Mouse (Mus musculus) embryonic facial prominence, embryonic 11.5 days (tissue): ENCODE measurements around the gene Clstn1. TPM values are rescaled to one million over a fixed set of nuclear protein-coding genes. Genes with fewer than 3 reads are reported as not detected.
A peak's percentile ranks its signal among the peaks of the same experiment; 100 is the strongest.

Experiments used
- ATAC-seq: fragments of 200-750 bp; cut with Nextera tagmentation; replicated peaks from 2 replicates; pipeline ENCODE4 v1.8.0; 2017; ENCODE audit warnings: low read depth; ENCODE audit not compliant: insufficient number of reproducible peaks, low FRiP score, low TSS enrichment
- DNase-seq: peaks from one replicate; pipeline ENCODE4 v3.0.0-alpha.2; 2015; ENCODE audit warnings: low spot score
- H3K27ac ChIP-seq: fragments of 300-500 bp; sonication (generic); replicated peaks from 2 replicates; pipeline ENCODE4 v1.5.1; 2014; ENCODE audit warnings: mild to moderate bottlenecking, low read depth, low read length, control low read depth
- H3K27me3 ChIP-seq: fragments of 300-500 bp; sonication (generic); 2 replicates; pipeline ENCODE4 v1.6.1; 2014; ENCODE audit warnings: mild to moderate bottlenecking, low read length, moderate library complexity, mixed read lengths; ENCODE audit not compliant: control insufficient read depth, insufficient read depth
- H3K36me3 ChIP-seq: fragments of 300-500 bp; sonication (generic); replicated peaks from 2 replicates; pipeline ENCODE4 v1.6.1; 2014; ENCODE audit warnings: low read depth, mild to moderate bottlenecking, low read length, moderate library complexity, mixed read lengths; ENCODE audit not compliant: control insufficient read depth, insufficient read depth
- H3K4me1 ChIP-seq: fragments of 300-500 bp; sonication (generic); 2 replicates; pipeline ENCODE4 v1.6.1; 2014; ENCODE audit warnings: low read length, mixed read lengths; ENCODE audit not compliant: control insufficient read depth, insufficient read depth
- H3K4me2 ChIP-seq: fragments of 300-500 bp; sonication (generic); 2 replicates; pipeline ENCODE4 v1.6.1; 2014; ENCODE audit warnings: low read depth, mild to moderate bottlenecking, control low read depth, low read length, moderate library complexity
- H3K4me3 ChIP-seq: fragments of 300-500 bp; sonication (generic); 2 replicates; pipeline ENCODE4 v1.5.1; 2014; ENCODE audit warnings: low read depth, low read length, control low read depth
- H3K9ac ChIP-seq: fragments of 300-500 bp; sonication (generic); replicated peaks from 2 replicates; pipeline ENCODE4 v1.6.1; 2014; ENCODE audit warnings: mild to moderate bottlenecking, control low read depth, low read length
- H3K9me3 ChIP-seq: fragments of 300-500 bp; sonication (generic); replicated peaks from 2 replicates; pipeline ENCODE4 v1.6.1; 2016; ENCODE audit warnings: mild to moderate bottlenecking, low read length, inconsistent platforms, mixed read lengths; ENCODE audit not compliant: control insufficient read depth
- WGBS: fragments of 180-500 bp; shearing (Covaris S2); extraction: QIAGEN DNeasy Blood & Tissue Kit; methylation state at CpG from one replicate; pipeline ENCODE4 v1.1.7; 2014; 5-methylcytosine and 5-hydroxymethylcytosine counted together
- polyA plus RNA-seq: library from polyadenylated mRNA; unstranded; fragments of >200 nt; fragmentation: Nextera tagmentation; extraction: Ambion mirVana; gene quantifications from 2 replicates; pipeline ENCODE4 v1.2.1, GENCODE M21; 2014

Gene Clstn1
- polyA plus RNA-seq, 1 experiment from 2014 or later, result 27.3 TPM

DNA sequence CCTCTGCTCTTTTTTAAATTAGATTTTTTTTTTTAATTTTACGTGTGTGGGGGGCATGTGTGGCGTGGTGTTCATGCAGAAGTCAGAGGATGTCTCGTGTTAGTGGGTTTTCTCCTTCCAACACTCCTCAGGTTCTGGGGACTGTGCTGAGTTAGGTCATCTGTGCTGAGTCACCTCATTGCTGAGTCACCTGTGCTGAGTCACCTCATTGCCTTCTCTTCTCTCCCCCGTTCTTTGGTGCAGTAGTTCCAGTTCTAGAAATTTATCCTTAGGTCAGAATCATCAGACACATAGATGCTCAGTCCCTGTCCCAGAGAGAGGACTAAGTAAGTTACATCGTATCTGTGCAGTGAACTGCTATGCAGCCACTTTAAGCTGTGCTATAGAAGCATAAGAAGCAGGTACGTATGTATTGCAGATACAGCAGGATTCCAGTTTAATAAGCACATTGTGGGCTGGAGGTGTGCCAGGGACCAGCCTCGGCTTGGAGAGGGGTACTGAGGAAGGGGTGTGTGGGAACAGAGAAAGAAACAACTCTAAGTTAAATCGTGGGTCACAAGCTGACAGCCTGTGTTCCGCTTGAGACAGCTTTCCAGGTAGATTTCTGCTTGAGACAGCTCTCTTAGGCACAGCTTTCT is 46.5 kb downstream of the Clstn1 start:
- no peaks in the 10 kb centered on the region for H3K27me3 ChIP-seq
- no peak overlapping the region for H3K27ac ChIP-seq
- DNase-seq (no peak), ATAC-seq (no peak)
- H3K36me3 ChIP-seq, result peaks cover 5% of the 10 kb centered on the region
- H3K4me2 ChIP-seq, result no peak overlapping the region
- H3K4me3 ChIP-seq, result no peak overlapping the region
- H3K9me3 ChIP-seq, result no peaks in the 10 kb centered on the region
- H3K4me1 ChIP-seq, result no peaks in the 10 kb centered on the region
- 87% methylated on average over 9 of the region's 9 CpGs for WGBS
- H3K9ac ChIP-seq, result no peak overlapping the region

DNA sequence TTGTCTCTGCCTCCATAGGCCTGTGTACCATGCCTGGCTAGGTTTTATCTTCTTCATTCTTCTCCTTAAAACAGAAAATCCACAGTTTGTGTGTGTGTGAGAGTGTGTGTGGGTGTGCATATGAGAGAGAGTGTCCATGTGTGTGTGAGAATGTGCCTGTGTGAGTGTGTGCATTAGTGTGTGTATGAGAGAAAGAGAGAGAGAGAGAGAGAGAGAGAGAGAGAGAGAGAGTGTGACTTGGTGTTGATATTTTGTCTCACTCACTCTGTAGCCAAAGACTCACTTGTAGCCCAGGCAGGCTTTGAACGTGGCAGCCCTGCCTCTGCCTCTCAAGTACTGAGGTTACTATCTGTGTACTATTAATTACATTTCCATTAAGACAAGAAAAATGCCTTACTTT is 47.9 kb downstream of the Clstn1 start:
- DNase-seq (no peak), ATAC-seq (no peak)
- no peaks in the 10 kb centered on the region for H3K27me3 ChIP-seq
- H3K36me3 ChIP-seq, result peaks cover 5% of the 10 kb centered on the region
- no peak overlapping the region for H3K9ac ChIP-seq
- H3K27ac ChIP-seq, result no peak overlapping the region
- H3K4me2 ChIP-seq, result no peak overlapping the region
- no peaks in the 10 kb centered on the region for H3K4me1 ChIP-seq
- H3K9me3 ChIP-seq, result no peaks in the 10 kb centered on the region
- H3K4me3 ChIP-seq, result no peak overlapping the region
- WGBS, result 88% methylated on average over 1 of the region's 1 CpGs

DNA sequence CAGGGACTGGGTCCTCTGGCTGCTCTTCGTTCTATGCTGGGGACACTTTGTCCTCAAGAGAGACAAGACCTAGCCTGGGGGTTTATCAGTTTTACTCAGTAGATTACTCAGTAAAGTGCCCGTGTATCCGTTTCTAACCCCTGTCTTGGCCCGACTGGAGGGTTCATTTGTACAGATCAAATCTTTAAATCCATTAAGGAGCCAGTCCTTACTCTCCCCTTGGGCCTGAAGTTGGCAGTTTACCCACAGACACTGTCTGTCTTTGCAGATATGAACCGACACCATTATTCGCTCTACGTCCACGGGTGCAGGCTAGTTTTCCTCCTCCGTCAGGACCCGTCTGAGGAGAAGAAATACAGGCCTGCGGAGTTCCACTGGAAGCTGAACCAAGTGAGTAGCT is 48.7 kb downstream of the Clstn1 start:
- Histone ChIP-seq H3K36me3 (peaks cover 5% of the 10 kb centered on the region), H3K4me2 (no peak overlapping the region), H3K9ac (no peak overlapping the region), H3K27me3 (no peaks in the 10 kb centered on the region), H3K4me1 (no peaks in the 10 kb centered on the region), H3K4me3 (no peak overlapping the region), H3K27ac (no peak overlapping the region), H3K9me3 (no peaks in the 10 kb centered on the region)
- no peak for DNase-seq
- ATAC-seq, result no peak
- 94% methylated on average over 11 of the region's 11 CpGs for WGBS

DNA sequence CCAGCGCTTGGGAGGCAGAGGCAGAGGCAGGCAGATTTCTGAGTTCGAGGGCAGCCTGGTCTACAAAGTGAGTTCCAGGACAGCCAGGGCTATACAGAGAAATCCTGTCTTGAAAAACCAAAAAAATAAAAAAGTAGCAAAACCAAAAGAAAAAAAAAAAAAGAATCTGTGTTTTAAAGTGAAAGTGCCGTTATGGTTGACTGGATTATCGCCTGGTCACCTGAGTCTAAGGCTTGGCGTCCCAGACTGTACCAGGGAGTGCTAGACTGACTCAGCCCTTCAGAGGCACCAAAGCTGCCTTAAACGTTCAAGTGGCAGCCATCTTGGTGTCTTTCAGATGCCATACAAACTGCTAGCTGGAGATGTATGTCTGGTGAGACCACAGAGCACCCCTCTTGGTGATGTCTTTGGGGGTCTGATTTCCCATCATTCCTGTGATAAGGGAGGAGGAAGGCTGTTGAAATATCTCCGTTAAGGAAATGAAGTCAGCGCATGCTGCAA is 49.7 kb downstream of the Clstn1 start:
- WGBS, result 92% methylated on average over 8 of the region's 8 CpGs
- H3K36me3 ChIP-seq, result peaks cover 5% of the 10 kb centered on the region
- no peak for DNase-seq

DNA sequence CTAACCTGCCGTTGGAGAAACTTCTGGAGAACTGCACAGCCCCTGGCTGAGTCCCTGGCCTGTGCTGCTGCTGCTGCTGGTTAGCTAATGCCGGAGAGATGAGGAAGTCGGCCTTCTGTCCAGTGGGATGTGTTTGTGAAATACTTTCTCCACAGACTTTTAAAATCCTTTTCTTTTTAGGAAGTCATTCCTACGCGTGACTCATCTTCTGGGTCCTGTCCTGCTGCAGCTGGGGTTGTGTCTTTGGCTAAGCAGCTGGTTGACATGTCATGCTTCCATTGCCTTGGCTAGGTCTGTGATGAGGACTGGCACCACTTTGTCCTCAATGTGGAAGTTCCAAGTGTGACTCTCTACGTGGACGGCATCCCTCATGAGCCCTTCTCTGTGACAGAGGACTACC is 51.7 kb downstream of the Clstn1 start:
- no peak overlapping the region for H3K4me2 ChIP-seq
- H3K27ac ChIP-seq, result no peak overlapping the region
- no peak overlapping the region for H3K9ac ChIP-seq
- 91% methylated on average over 7 of the region's 7 CpGs for whole genome bisulfite sequencing
- H3K4me1 ChIP-seq, result no peaks in the 10 kb centered on the region
- no peaks in the 10 kb centered on the region for H3K27me3 ChIP-seq
- H3K36me3 ChIP-seq, result peaks cover 5% of the 10 kb centered on the region
- H3K4me3 ChIP-seq, result no peak overlapping the region
- DNase-seq, result no peak
- no peaks in the 10 kb centered on the region for H3K9me3 ChIP-seq
- ATAC-seq, result no peak

More for the DNA sequence above, 49.7 kb downstream of the Clstn1 start:
- H3K27ac ChIP-seq, result no peak overlapping the region
- no peak overlapping the region for H3K4me3 ChIP-seq
- H3K4me1 ChIP-seq, result no peaks in the 10 kb centered on the region
- H3K9me3 ChIP-seq, result no peaks in the 10 kb centered on the region
- no peaks in the 10 kb centered on the region for H3K27me3 ChIP-seq
- H3K4me2 ChIP-seq, result no peak overlapping the region
- no peak for ATAC-seq
- no peak overlapping the region for H3K9ac ChIP-seq

DNA sequence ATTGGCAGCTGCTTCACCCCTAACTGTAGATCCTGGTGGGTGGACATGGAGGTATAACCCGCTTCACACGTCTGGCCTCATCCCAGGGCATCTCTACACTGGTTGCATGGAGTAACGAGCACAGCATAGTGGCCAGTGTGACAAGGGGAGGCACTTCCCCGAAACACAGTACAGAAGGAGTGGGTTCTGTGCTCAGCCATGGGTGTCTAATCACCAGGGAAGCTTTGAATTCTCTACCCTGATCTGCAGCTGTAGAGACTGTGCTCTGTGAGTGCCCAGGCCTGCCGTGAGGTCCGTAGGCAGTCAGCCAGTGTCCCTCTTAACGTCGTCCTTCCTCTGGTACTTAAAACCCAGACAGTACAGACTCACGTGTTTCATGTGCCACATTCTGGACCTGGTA is 54.6 kb downstream of the Clstn1 start:
- DNase-seq (no peak), ATAC-seq (no peak)
- Histone ChIP-seq H3K4me3 (no peak overlapping the region), H3K9ac (no peak overlapping the region), H3K4me1 (no peaks in the 10 kb centered on the region), H3K27ac (no peak overlapping the region), H3K9me3 (no peaks in the 10 kb centered on the region), H3K4me2 (no peak overlapping the region), H3K36me3 (peaks cover 3% of the 10 kb centered on the region), H3K27me3 (no peaks in the 10 kb centered on the region)
- WGBS, result 70% methylated on average over 9 of the region's 9 CpGs

DNA sequence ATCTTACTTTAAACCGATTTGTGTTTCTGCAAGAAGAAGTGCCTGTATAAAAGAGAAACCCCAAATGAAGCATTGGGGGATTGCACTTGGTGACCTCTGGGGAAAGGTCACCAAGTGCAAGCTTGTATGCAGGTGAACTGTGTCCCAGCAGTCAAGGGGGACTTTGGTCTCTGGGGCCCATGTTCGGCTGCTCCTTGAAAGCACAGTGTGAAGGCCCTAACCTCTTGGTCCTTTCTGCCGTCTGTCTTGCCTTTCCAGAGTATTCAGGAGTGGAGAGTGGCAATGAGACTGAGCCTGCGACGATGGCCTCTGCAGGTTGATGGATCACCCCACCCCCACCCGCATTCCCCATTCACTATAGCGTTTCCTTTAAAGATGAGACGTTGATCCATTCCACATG is 55.1 kb downstream of the Clstn1 start:
- no peak overlapping the region for H3K4me3 ChIP-seq
- no peaks in the 10 kb centered on the region for H3K27me3 ChIP-seq
- no peak overlapping the region for H3K9ac ChIP-seq
- H3K4me1 ChIP-seq, result no peaks in the 10 kb centered on the region
- no peak for ATAC-seq
- no peaks in the 10 kb centered on the region for H3K9me3 ChIP-seq
- H3K36me3 ChIP-seq, result peaks cover 3% of the 10 kb centered on the region
- DNase-seq, result peak; percentile 38
- H3K27ac ChIP-seq, result no peak overlapping the region
- WGBS, result 45% methylated on average over 8 of the region's 8 CpGs
- H3K4me2 ChIP-seq, result no peak overlapping the region

DNA sequence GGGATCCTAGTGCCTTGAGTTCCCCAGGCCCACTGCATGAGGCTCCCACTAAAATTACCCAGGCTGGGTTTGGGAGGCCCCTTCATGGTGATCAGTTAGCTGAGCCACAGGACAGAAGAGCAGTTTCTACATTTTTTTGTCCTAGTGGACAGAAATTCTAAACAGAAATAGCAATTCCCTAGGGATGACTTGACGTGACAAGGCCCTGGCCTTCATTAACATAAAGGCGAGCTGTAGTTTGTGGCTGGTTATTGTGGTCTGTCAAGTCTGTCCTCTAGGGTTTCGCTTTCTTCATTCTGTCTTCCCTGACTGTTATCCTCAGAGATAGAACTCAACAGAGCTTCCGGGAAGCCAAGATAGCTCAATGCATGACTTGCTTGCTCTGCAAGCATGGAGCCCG is 55.7 kb downstream of the Clstn1 start:
- no peak for ATAC-seq
- 73% methylated on average over 5 of the region's 5 CpGs for WGBS
- Histone ChIP-seq H3K9me3 (no peaks in the 10 kb centered on the region), H3K4me1 (no peaks in the 10 kb centered on the region), H3K36me3 (peaks cover 3% of the 10 kb centered on the region), H3K27ac (no peak overlapping the region), H3K9ac (no peak overlapping the region), H3K4me2 (no peak overlapping the region), H3K4me3 (no peak overlapping the region), H3K27me3 (no peaks in the 10 kb centered on the region)
- DNase-seq, result no peak
